Mouse (Mus musculus): ENCODE measurements around the gene Rarb.

DNA sequence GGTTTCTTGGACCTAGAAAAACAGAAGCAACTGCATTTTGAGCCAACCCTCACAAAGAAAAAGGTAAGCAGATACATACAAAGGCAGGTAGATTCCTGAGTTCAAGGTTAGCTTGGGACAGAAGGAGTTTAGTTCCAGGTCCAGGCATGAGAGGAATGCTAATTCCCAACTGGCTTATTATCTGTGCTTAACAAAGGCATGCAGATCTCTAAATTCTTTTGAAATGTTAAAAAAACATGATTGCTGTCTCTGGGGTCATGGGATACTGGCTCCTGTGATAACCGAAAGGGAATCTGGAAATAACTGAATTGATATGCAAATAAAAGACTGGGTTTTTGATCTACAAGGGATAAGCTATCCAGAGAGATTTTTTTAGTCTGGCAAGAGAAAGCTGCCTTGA, 28.8 kb downstream of the Rarb start:
- no peak for TF ChIP-seq CTCF (IDR thresholded peaks at IDR 0.05; ENCODE audit: insufficient read depth, low read depth, low read length)
- TF ChIP-seq POLR2A (IDR thresholded peaks at IDR 0.05; ENCODE audit: insufficient read depth, low read depth, low read length) = no peak
